Mouse (Mus musculus) stomach, embryonic 14.5 days (tissue): ENCODE results near the gene Pard3. TPM values are rescaled to one million over a fixed set of nuclear protein-coding genes. Genes with fewer than 3 reads are reported as not detected.

ENCODE experiments used
- ATAC-seq: fragments of 200-750 bp; cut with Nextera tagmentation; 2 replicates; pipeline ENCODE4 v1.8.0; 2017; ENCODE audit warnings: low read depth, moderate TSS enrichment; ENCODE audit not compliant: insufficient number of reproducible peaks, insufficient read depth, low FRiP score
- H3K27ac ChIP-seq: fragments of 300-500 bp; sonication (generic); 2 replicates; pipeline ENCODE4 v1.5.1; 2014; ENCODE audit warnings: mild to moderate bottlenecking, low read length, moderate library complexity, mixed read lengths
- H3K27me3 ChIP-seq: fragments of 300-500 bp; sonication (generic); 2 replicates; pipeline ENCODE4 v1.6.1; 2014; ENCODE audit warnings: low read length, control low read depth, mixed read lengths; ENCODE audit not compliant: control insufficient read depth, insufficient read depth
- H3K36me3 ChIP-seq: fragments of 300-500 bp; sonication (generic); 2 replicates; pipeline ENCODE4 v1.6.1; 2014; ENCODE audit warnings: mild to moderate bottlenecking, control low read depth, low read length, moderate library complexity, mixed read lengths; ENCODE audit not compliant: control insufficient read depth, insufficient read depth
- H3K4me1 ChIP-seq: fragments of 300-500 bp; sonication (generic); 2 replicates; pipeline ENCODE4 v1.6.1; 2014; ENCODE audit warnings: low read length, control low read depth, mixed read lengths; ENCODE audit not compliant: control insufficient read depth, insufficient read depth
- H3K4me2 ChIP-seq: fragments of 300-500 bp; sonication (generic); replicated peaks from 2 replicates; pipeline ENCODE4 v1.6.1; 2014; ENCODE audit warnings: low read depth, low read length, control low read depth
- H3K4me3 ChIP-seq: fragments of 300-500 bp; sonication (generic); 2 replicates; pipeline ENCODE4 v1.5.1; 2014; ENCODE audit warnings: low read depth, low read length, control low read depth
- H3K9ac ChIP-seq: fragments of 300-500 bp; sonication (generic); replicated peaks from 2 replicates; pipeline ENCODE4 v1.6.1; 2014; ENCODE audit warnings: low read depth, mild to moderate bottlenecking, control low read depth, low read length, moderate library complexity, mixed read lengths
- H3K9me3 ChIP-seq: fragments of 300-500 bp; sonication (generic); 2 replicates; pipeline ENCODE4 v1.6.1; 2016; ENCODE audit warnings: low read depth, low read length, control low read depth; ENCODE audit not compliant: control insufficient read depth
- WGBS: fragments of 180-500 bp; shearing (Covaris S2); extraction: QIAGEN DNeasy Blood & Tissue Kit; methylation state at CpG from one replicate; pipeline ENCODE4 v1.1.7; 2014; 5-methylcytosine and 5-hydroxymethylcytosine counted together
- polyA plus RNA-seq: library from polyadenylated mRNA; unstranded; fragments of >200 nt; fragmentation: Nextera tagmentation; extraction: Ambion mirVana; gene quantifications from 2 replicates; pipeline ENCODE4 v1.2.1, GENCODE M21; 2014

Pard3 gene
- polyA plus RNA-seq, 1 experiment from 2014 or later, result 37.9 TPM

DNA sequence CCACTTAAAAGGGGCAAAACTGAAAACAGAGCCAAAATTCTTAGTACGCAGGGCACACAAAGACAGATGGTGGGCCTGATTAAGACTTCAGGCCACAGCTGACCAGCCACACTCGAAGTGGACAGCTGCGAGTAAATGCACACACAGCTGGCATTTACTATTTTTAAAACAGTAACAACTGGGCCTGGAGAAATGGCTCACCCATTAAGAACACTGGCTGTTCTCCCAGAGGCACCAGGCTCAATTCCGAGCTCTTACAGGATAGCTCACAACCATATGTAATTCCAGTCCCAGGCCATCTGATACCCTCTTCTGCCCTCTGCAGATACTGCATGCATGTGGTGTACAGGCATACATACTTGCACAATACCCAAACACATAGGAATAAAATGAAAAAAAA, 8.6 kb upstream of the Pard3 start:
- H3K9me3 ChIP-seq, result no peaks in the 10 kb centered on the region
- WGBS, result 45% methylated on average over 4 of the region's 4 CpGs
- ATAC-seq, result no peak
- no peak overlapping the region for H3K27ac ChIP-seq
- H3K9ac ChIP-seq, result no peak overlapping the region
- no peak overlapping the region for H3K4me3 ChIP-seq
- H3K36me3 ChIP-seq, result no peaks in the 10 kb centered on the region
- no peaks in the 10 kb centered on the region for H3K4me1 ChIP-seq
- H3K27me3 ChIP-seq, result no peaks in the 10 kb centered on the region
- no peak overlapping the region for H3K4me2 ChIP-seq

DNA sequence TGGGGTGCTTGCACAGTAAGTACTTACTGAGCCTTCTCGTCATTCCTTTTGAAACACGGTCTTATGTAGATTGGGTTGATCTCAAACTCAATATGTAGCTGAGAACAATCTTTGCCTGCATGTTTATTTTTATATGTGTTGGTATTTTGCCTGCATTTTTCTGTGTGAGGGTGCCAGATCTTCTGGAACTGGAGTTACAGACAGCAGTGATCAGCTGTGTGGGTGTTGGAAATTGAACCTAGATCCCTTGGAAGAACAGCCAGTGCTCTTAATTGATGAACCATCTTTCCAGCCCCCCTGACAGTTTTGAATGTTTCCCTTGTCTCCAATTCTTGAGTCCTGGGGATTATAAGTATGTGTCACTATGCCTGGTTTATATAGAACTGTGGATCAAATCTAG, 4.9 kb upstream of the Pard3 start:
- H3K27me3 ChIP-seq, result no peaks in the 10 kb centered on the region
- H3K4me3 ChIP-seq, result no peak overlapping the region
- no peak overlapping the region for H3K27ac ChIP-seq
- 87% methylated on average over 2 of the region's 2 CpGs for WGBS
- peaks cover 8% of the 10 kb centered on the region; the same call in 1 of the 2 replicates for H3K4me1 ChIP-seq
- H3K9ac ChIP-seq, result no peak overlapping the region
- H3K36me3 ChIP-seq, result no peaks in the 10 kb centered on the region
- no peak for ATAC-seq
- H3K4me2 ChIP-seq, result no peak overlapping the region
- no peaks in the 10 kb centered on the region for H3K9me3 ChIP-seq

DNA sequence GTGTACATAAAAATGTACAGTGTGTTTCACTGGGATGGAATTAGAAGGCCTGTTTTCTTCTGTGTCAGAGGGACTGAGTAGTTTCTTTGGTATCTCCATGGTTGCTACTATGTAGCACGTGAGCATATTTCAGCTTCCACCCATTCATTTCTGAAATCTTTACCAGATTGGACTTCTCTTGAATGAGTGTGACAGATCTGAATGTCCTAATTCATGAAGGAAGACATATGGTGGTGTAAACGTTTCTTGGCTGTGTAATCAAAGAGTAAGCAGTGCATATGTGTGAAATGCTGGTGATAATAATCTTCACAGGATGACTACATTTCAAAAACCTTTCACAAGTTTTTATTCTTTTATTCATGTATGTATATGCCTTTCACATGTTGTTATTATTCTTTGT, 3.9 kb upstream of the Pard3 start:
- Histone ChIP-seq H3K27ac (no peak overlapping the region), H3K9me3 (no peaks in the 10 kb centered on the region), H3K36me3 (no peaks in the 10 kb centered on the region), H3K4me2 (no peak overlapping the region), H3K9ac (no peak overlapping the region), H3K27me3 (no peaks in the 10 kb centered on the region), H3K4me1 (peaks cover 8% of the 10 kb centered on the region; the same call in 1 of the 2 replicates), H3K4me3 (no peak overlapping the region)
- 43% methylated on average over 2 of the region's 2 CpGs for WGBS
- no peak for ATAC-seq

DNA sequence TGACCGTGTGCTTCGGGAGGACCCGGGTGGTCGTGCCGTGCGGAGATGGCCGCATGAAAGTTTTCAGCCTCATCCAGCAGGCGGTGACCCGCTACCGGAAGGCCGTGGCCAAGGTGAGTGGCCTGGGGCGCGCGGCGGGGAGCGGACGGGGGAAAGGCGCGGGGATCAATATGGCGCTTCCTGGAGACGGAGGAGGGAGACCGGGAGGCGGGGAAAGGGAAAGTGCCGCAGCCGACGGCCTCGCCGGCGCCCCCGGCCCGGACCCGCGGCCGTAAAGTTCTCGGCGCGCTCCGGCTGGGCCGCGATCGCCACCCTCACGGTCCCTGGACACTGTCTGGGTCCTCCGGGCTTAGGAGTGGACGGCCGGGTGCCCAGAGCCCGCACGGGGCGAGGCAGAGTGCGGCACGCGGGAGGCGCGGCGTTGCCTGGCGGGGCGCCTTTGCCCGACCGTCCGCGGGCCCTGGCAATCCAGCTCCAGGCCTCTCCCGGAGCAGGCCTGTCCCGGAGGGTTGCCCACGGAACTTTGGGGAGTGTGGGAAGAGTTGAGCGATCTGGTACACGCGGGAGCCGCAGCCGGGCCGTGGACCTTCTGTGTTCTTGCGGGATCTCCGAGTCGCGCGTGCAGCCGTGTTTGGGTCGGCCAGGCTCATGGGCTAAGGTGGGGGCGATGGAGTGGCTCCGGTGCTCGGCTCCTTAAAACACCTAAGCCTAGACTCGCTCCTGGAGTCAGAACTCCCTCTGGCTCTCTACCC, 844 bp downstream of the Pard3 start:
- peak overlapping the region; percentile 95 for H3K9ac ChIP-seq
- 0% methylated on average over 73 of the region's 80 CpGs for WGBS
- H3K4me1 ChIP-seq, result peaks cover 26% of the 10 kb centered on the region
- H3K27ac ChIP-seq, result peak overlapping the region; percentile 99
- H3K9me3 ChIP-seq, result no peaks in the 10 kb centered on the region
- peak overlapping the region; percentile 98 for H3K4me3 ChIP-seq
- no peaks in the 10 kb centered on the region for H3K27me3 ChIP-seq
- H3K4me2 ChIP-seq, result peak overlapping the region; percentile 64
- peak; percentile 37 for ATAC-seq
- H3K36me3 ChIP-seq, result no peaks in the 10 kb centered on the region

DNA sequence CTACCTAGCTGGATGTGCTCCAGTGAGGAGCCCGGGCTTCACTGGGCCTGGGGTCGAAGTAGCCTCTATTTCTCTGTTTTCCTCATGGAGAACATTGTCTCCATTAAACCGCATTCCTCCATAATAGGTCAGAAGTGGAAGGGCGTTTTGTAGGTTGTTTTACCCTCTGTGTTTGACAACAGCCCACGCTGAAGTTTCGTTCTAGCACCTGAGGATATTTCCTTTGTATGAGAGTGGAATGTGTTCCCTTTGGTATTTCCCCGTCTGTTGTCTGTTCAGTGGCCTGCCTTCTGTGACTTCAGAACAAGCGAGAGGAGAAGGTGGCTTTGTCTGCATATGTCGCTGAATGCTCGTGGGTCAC, 1.4 kb downstream of the Pard3 start:
- WGBS, result 2% methylated on average over 10 of the region's 10 CpGs
- Histone ChIP-seq H3K4me1 (peaks cover 31% of the 10 kb centered on the region), H3K27ac (peak overlapping the region; percentile 99), H3K4me3 (peak overlapping the region; percentile 98), H3K36me3 (no peaks in the 10 kb centered on the region), H3K4me2 (peak overlapping the region; percentile 64), H3K9me3 (no peaks in the 10 kb centered on the region), H3K27me3 (no peaks in the 10 kb centered on the region), H3K9ac (peak overlapping the region; percentile 95)
- ATAC-seq, result no peak

DNA sequence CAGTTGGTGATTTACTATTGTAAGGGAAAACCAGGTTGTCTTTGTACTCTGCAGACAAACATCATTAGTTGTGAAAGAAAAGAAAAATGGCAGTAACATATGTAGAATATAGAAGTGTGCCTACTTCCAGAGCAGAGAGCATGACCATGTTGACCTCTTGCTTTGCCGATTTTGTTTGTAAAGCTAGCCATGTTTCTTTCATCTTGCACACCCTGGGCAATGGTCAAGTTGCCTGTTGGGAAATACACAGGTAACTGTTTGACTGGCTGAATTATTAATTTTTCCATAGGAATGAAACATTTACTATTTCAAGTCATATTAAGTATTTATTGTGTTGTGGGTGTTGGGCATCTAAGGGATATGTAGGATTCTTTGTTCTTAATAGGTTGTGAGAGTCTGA, 2.1 kb downstream of the Pard3 start:
- WGBS, result 18% methylated on average over 1 of the region's 1 CpGs

DNA sequence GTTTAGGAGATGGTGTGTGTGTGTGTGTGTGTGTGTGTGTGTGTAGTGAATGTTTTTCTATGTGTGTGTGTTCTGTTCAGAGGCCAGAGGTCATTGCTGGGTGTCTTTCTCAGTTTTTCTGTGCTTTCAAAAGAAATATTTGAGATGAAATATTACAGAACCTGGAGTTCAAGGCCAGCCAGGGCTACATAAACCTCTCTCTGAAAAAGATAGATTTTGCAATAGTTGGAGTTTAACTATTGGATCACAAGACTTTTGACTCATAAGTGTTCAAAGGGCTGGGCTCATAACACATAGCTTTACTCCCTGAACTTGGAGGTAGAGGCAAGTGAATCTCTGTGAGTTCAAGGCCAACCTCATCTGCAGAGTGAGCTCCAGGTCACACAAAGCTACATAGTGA, 2.8 kb downstream of the Pard3 start:
- no peaks in the 10 kb centered on the region for H3K9me3 ChIP-seq
- no peak overlapping the region for H3K4me2 ChIP-seq
- H3K36me3 ChIP-seq, result no peaks in the 10 kb centered on the region
- ATAC-seq, result no peak
- no peaks in the 10 kb centered on the region for H3K27me3 ChIP-seq
- H3K9ac ChIP-seq, result no peak overlapping the region
- peaks cover 44% of the 10 kb centered on the region for H3K4me1 ChIP-seq
- H3K27ac ChIP-seq, result no peak overlapping the region
- no peak overlapping the region for H3K4me3 ChIP-seq

More for the DNA sequence above, 2.1 kb downstream of the Pard3 start:
- H3K27me3 ChIP-seq, result no peaks in the 10 kb centered on the region
- H3K27ac ChIP-seq, result no peak overlapping the region
- no peaks in the 10 kb centered on the region for H3K9me3 ChIP-seq
- peak overlapping the region; percentile 64 for H3K4me2 ChIP-seq
- peak overlapping the region; percentile 95; the same call in 1 of the 2 replicates for H3K9ac ChIP-seq
- H3K36me3 ChIP-seq, result no peaks in the 10 kb centered on the region
- H3K4me3 ChIP-seq, result peak overlapping the region; percentile 98
- ATAC-seq, result no peak
- peaks cover 38% of the 10 kb centered on the region for H3K4me1 ChIP-seq

DNA sequence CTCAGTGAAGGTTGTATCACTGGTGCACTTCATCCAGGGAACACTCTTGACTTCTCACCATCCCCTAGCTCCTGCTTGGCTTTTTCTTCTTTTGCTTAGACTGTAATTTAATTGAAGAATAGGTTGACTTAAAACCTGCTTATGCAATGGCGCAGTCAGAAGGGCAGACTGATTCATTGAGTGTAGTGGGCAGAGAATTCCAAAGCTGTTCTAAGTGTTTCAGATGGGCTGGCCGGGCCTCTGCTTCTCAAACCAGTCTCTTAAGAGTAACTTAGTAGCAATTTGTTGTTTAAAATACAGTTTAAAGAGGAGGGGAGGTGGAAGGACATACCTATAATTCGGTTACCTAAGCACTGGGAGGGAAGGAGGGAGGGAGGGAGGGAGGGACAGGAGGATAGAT, 5.0 kb downstream of the Pard3 start:
- Histone ChIP-seq H3K4me1 (peaks cover 46% of the 10 kb centered on the region), H3K4me2 (no peak overlapping the region), H3K9ac (no peak overlapping the region), H3K27ac (no peak overlapping the region), H3K36me3 (no peaks in the 10 kb centered on the region), H3K4me3 (no peak overlapping the region), H3K27me3 (no peaks in the 10 kb centered on the region), H3K9me3 (no peaks in the 10 kb centered on the region)
- WGBS, result 74% methylated on average over 3 of the region's 3 CpGs
- ATAC-seq, result no peak

DNA sequence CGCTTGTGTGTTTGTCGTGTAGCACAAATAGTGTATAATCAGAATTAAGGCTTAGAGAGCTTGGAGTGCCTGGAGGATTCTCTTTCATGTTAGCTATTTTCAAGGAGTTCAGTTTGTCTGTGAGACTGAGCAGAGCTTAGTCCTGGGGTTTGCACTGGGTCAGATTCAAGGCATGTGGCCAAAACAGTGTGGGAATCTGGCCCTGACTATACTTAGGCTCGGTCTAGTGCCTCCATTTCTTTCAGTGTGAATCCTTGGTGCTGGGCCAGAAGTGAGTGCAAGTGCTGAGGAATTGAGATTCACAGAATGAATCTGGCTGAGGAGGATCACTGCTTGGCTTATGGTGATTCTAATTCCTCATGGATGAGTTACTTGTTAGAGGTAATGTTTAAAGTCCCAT, 6.5 kb downstream of the Pard3 start:
- Histone ChIP-seq H3K4me3 (no peak overlapping the region), H3K4me2 (no peak overlapping the region), H3K4me1 (peaks cover 53% of the 10 kb centered on the region), H3K27ac (peak overlapping the region; percentile 41; the same call in 1 of the 2 replicates), H3K9ac (no peak overlapping the region), H3K36me3 (no peaks in the 10 kb centered on the region), H3K27me3 (no peaks in the 10 kb centered on the region), H3K9me3 (no peaks in the 10 kb centered on the region)
- 47% methylated on average over 3 of the region's 3 CpGs for WGBS
- peak; percentile 51; the same call in 1 of the 2 replicates for ATAC-seq
